Mouse (Mus musculus): Measurements from ENCODE around the gene Trim63. TPM values are rescaled to one million over a fixed set of nuclear protein-coding genes. Genes with fewer than 3 reads are reported as not detected.

Trim63 gene
- polyA plus RNA-seq, 1 experiment from 2014 or later = 0.75 TPM

GRCm38 (mm10) chr4:134307367-134308072, 7.4 kb upstream of the Trim63 start:
- H3K36me3 ChIP-seq (ENCODE audit: insufficient read depth, low read length) = no peaks in the 10 kb centered on the region
- no peaks in the 10 kb centered on the region for H3K9me3 ChIP-seq (ENCODE audit: low read length)
- no peak overlapping the region for H3K4me3 ChIP-seq (ENCODE audit: low read depth, low read length)
- 5% methylated on average over 7 of the region's 12 CpGs for WGBS
- H3K4me2 ChIP-seq (replicated peaks; ENCODE audit: low read depth, low read length) = peak overlapping the region; percentile 36
- ATAC-seq (peak; percentile 95), DNase-seq (ENCODE audit: low spot score) (peak; percentile 93)
- H3K27me3 ChIP-seq (replicated peaks; ENCODE audit: insufficient read depth, low read length) = no peaks in the 10 kb centered on the region
- peak overlapping the region; percentile 39 for H3K27ac ChIP-seq (ENCODE audit: low read length)
- peak; percentile 77 for TF ChIP-seq CTCF (IDR thresholded peaks at IDR 0.05)
- TF ChIP-seq EP300 (IDR thresholded peaks at IDR 0.05) = no peak; the same call in 1 of the 2 replicates
- H3K4me1 ChIP-seq (ENCODE audit: insufficient read depth, low read depth, low read length) = peaks cover 4% of the 10 kb centered on the region; the same call in 1 of the 2 replicates
- H3K9ac ChIP-seq (replicated peaks; ENCODE audit: low read depth) = no peak overlapping the region

- no peak overlapping the region for H3K4me3 ChIP-seq (ENCODE audit: low read depth, low read length)
- no peak overlapping the region for H3K27ac ChIP-seq (ENCODE audit: low read length)
- peaks cover 4% of the 10 kb centered on the region; the same call in 1 of the 2 replicates for H3K4me1 ChIP-seq (ENCODE audit: insufficient read depth, low read depth, low read length)
- DNase-seq (ENCODE audit: low spot score) (no peak), ATAC-seq (no peak)
- H3K9ac ChIP-seq (replicated peaks; ENCODE audit: low read depth) = no peak overlapping the region
- 77% methylated on average over 7 of the region's 7 CpGs for WGBS
- H3K9me3 ChIP-seq (ENCODE audit: low read length) = no peaks in the 10 kb centered on the region
- no peak overlapping the region for H3K4me2 ChIP-seq (replicated peaks; ENCODE audit: low read depth, low read length)
- no peaks in the 10 kb centered on the region for H3K36me3 ChIP-seq (ENCODE audit: insufficient read depth, low read length)
- H3K27me3 ChIP-seq (replicated peaks; ENCODE audit: insufficient read depth, low read length) = no peaks in the 10 kb centered on the region
- no peak for TF ChIP-seq CTCF (IDR thresholded peaks at IDR 0.05)
- TF ChIP-seq EP300 (IDR thresholded peaks at IDR 0.05) = no peak
Measured at GRCm38 (mm10) chr4:134310106-134310505, 4.8 kb upstream of the Trim63 start.

DNA sequence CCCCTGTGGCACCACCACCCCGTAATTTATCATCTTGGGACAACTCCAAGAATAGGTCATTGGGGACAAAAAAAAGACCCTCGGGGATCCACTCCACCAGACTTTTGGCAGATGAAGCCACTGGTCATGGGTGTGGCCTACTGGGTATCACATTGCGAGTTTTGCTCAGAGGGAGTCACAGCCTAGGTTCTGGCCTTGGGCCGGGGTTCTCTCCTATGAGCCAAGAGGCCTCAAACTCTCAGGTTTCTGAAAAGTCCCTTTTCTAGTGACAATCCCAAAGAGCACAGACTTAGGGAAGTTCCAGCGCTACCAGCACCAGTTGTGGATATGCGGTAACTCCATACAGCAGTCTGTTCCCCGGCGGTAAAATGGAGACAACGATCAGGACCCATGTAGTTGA, 4.3 kb upstream of the Trim63 start:
- WGBS = 86% methylated on average over 9 of the region's 9 CpGs
- H3K27ac ChIP-seq (ENCODE audit: low read length) = no peak overlapping the region
- peaks cover 4% of the 10 kb centered on the region; the same call in 1 of the 2 replicates for H3K4me1 ChIP-seq (ENCODE audit: insufficient read depth, low read depth, low read length)
- DNase-seq (ENCODE audit: low spot score) = no peak
- no peak overlapping the region for H3K4me3 ChIP-seq (ENCODE audit: low read depth, low read length)
- H3K27me3 ChIP-seq (replicated peaks; ENCODE audit: insufficient read depth, low read length) = no peaks in the 10 kb centered on the region
- no peak for ATAC-seq
- H3K9me3 ChIP-seq (ENCODE audit: low read length) = no peaks in the 10 kb centered on the region
- no peak for TF ChIP-seq EP300 (IDR thresholded peaks at IDR 0.05)
- no peak for TF ChIP-seq CTCF (IDR thresholded peaks at IDR 0.05)
- no peaks in the 10 kb centered on the region for H3K36me3 ChIP-seq (ENCODE audit: insufficient read depth, low read length)
- H3K9ac ChIP-seq (replicated peaks; ENCODE audit: low read depth) = no peak overlapping the region
- no peak overlapping the region for H3K4me2 ChIP-seq (replicated peaks; ENCODE audit: low read depth, low read length)

GRCm38 (mm10) chr4:134311784-134312183, 3.1 kb upstream of the Trim63 start:
- no peak for DNase-seq (ENCODE audit: low spot score)
- H3K27ac ChIP-seq (ENCODE audit: low read length) = no peak overlapping the region
- H3K4me2 ChIP-seq (replicated peaks; ENCODE audit: low read depth, low read length) = no peak overlapping the region
- H3K4me1 ChIP-seq (ENCODE audit: insufficient read depth, low read depth, low read length) = peaks cover 4% of the 10 kb centered on the region; the same call in 1 of the 2 replicates
- ATAC-seq = no peak
- no peaks in the 10 kb centered on the region for H3K9me3 ChIP-seq (ENCODE audit: low read length)
- 73% methylated on average over 9 of the region's 9 CpGs for WGBS
- TF ChIP-seq EP300 (IDR thresholded peaks at IDR 0.05) (no peak), CTCF (IDR thresholded peaks at IDR 0.05) (no peak)
- no peak overlapping the region for H3K4me3 ChIP-seq (ENCODE audit: low read depth, low read length)
- no peak overlapping the region for H3K9ac ChIP-seq (replicated peaks; ENCODE audit: low read depth)
- no peaks in the 10 kb centered on the region for H3K27me3 ChIP-seq (replicated peaks; ENCODE audit: insufficient read depth, low read length)
- H3K36me3 ChIP-seq (ENCODE audit: insufficient read depth, low read length) = no peaks in the 10 kb centered on the region

DNA sequence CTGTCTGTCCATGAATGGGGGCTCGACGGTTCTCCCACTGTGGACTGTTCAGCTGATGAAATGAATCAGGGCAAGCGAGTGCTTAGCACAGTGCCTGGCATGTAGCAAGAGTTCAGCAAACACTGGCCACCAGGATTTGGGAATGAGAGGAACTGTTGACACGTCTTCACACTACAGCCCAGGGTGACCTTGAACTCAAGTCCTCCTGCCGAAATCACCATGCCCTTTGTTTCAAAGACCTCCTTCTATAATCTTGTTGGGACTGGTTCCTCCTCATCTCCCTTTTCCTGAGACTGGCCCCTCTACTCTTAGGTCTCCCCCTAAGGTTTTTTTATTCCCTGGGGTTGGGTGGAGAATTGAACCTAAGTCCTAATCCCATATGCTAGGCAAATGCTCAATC, 2.6 kb upstream of the Trim63 start:
- TF ChIP-seq CTCF (IDR thresholded peaks at IDR 0.05) = no peak
- TF ChIP-seq EP300 (IDR thresholded peaks at IDR 0.05) = no peak
- peaks cover 2% of the 10 kb centered on the region; the same call in 1 of the 2 replicates for H3K4me1 ChIP-seq (ENCODE audit: insufficient read depth, low read depth, low read length)
- H3K4me2 ChIP-seq (replicated peaks; ENCODE audit: low read depth, low read length) = no peak overlapping the region
- DNase-seq (ENCODE audit: low spot score) (no peak), ATAC-seq (no peak)
- H3K27me3 ChIP-seq (replicated peaks; ENCODE audit: insufficient read depth, low read length) = no peaks in the 10 kb centered on the region
- no peak overlapping the region for H3K9ac ChIP-seq (replicated peaks; ENCODE audit: low read depth)
- WGBS = 92% methylated on average over 5 of the region's 5 CpGs
- no peak overlapping the region for H3K27ac ChIP-seq (ENCODE audit: low read length)
- no peaks in the 10 kb centered on the region for H3K36me3 ChIP-seq (ENCODE audit: insufficient read depth, low read length)
- H3K4me3 ChIP-seq (ENCODE audit: low read depth, low read length) = no peak overlapping the region
- no peaks in the 10 kb centered on the region for H3K9me3 ChIP-seq (ENCODE audit: low read length)

GRCm38 (mm10) chr4:134312901-134313300, 2.0 kb upstream of the Trim63 start:
- ATAC-seq = no peak
- H3K4me3 ChIP-seq (ENCODE audit: low read depth, low read length) = no peak overlapping the region
- H3K4me1 ChIP-seq (ENCODE audit: insufficient read depth, low read depth, low read length) = no peaks in the 10 kb centered on the region
- H3K27me3 ChIP-seq (replicated peaks; ENCODE audit: insufficient read depth, low read length) = no peaks in the 10 kb centered on the region
- TF ChIP-seq CTCF (IDR thresholded peaks at IDR 0.05) (peak; percentile 46), EP300 (IDR thresholded peaks at IDR 0.05) (no peak)
- no peak overlapping the region for H3K27ac ChIP-seq (ENCODE audit: low read length)
- no peak overlapping the region for H3K4me2 ChIP-seq (replicated peaks; ENCODE audit: low read depth, low read length)
- DNase-seq (ENCODE audit: low spot score) = no peak
- no peaks in the 10 kb centered on the region for H3K9me3 ChIP-seq (ENCODE audit: low read length)
- H3K36me3 ChIP-seq (ENCODE audit: insufficient read depth, low read length) = no peaks in the 10 kb centered on the region
- H3K9ac ChIP-seq (replicated peaks; ENCODE audit: low read depth) = no peak overlapping the region
- 96% methylated on average over 6 of the region's 6 CpGs for WGBS
